In genomic region chr17:67503125-67503878, GRCm38 (mm10) we compare ENCODE assay signal across 15 mouse cellular contexts.
"Had no signal": no experiment of that assay in that cellular context is flagged by ENCODE, and none has a peak within 500 bp of the region (broad histone marks: within the 10 kb centered on the region; RNA-seq: fewer than 3 reads in every experiment).

No protein-coding gene starts in this region.

- H3K27me3 ChIP-seq: kidney, embryonic 15.5 days; limb, embryonic 13.5 days; megakaryocyte, embryonic 14.5 days; stomach, embryonic 15.5 days had no signal

- H3K9ac ChIP-seq: kidney, embryonic 15.5 days; limb, embryonic 13.5 days; liver, embryonic 14.5 days; stomach, embryonic 15.5 days had no signal

- H3K4me3 ChIP-seq: kidney, embryonic 15.5 days; limb, embryonic 13.5 days; megakaryocyte, embryonic 14.5 days; stomach, embryonic 15.5 days had no signal

- H3K4me1 ChIP-seq: megakaryocyte, embryonic 14.5 days; stomach, embryonic 15.5 days had no signal

- H3K4me2 ChIP-seq: kidney, embryonic 15.5 days; limb, embryonic 13.5 days; midbrain, embryonic 11.5 days; stomach, embryonic 15.5 days had no signal

- H3K9me3 ChIP-seq: kidney, embryonic 15.5 days; limb, embryonic 13.5 days; stomach, embryonic 15.5 days had no signal

- H3K36me3 ChIP-seq: kidney, embryonic 15.5 days; limb, embryonic 13.5 days; stomach, embryonic 15.5 days had no signal

- ATAC-seq: midbrain, embryonic 16.5 days had no signal

- H3K27ac ChIP-seq: kidney, embryonic 15.5 days; limb, embryonic 13.5 days; liver, embryonic 14.5 days; stomach, embryonic 15.5 days had no signal

- DNase-seq: kidney, postnatal 14 days; left cerebral cortex, postnatal 4 days; lung, adult 2 months; lung, postnatal 10 days; lung, postnatal 4 days; right cerebral cortex, postnatal 14 days; thymus, adult 2 months; thymus, postnatal 25 days had no signal
